Mouse (Mus musculus) midbrain, embryonic 14.5 days (tissue): ENCODE results near the gene Dctpp1. TPM values are rescaled to one million over a fixed set of nuclear protein-coding genes. Genes with fewer than 3 reads are reported as not detected.
"Not testable (repeated sequence)": the region's sequence is repeated elsewhere in the genome, so short reads cannot be mapped to it uniquely, and the experiment has no call there.

Source experiments
- ATAC-seq: fragments of 200-750 bp; cut with Nextera tagmentation; 2 replicates; pipeline ENCODE4 v1.8.0; 2017; ENCODE audit warnings: moderate number of reproducible peaks, moderate library complexity; ENCODE audit not compliant: low FRiP score, low TSS enrichment
- DNase-seq: peaks from one replicate; pipeline ENCODE4 v3.0.0-alpha.2; 2015
- H3K27ac ChIP-seq: fragments of 300-500 bp; sonication (generic); replicated peaks from 2 replicates; pipeline ENCODE4 v1.5.1; 2014; ENCODE audit warnings: mild to moderate bottlenecking, low read depth, low read length, moderate library complexity
- H3K27me3 ChIP-seq: fragments of 300-500 bp; sonication (generic); 2 replicates; pipeline ENCODE4 v1.6.1; 2014; ENCODE audit warnings: low read length, control low read depth, mixed read lengths; ENCODE audit not compliant: control insufficient read depth, insufficient read depth
- H3K36me3 ChIP-seq: fragments of 300-500 bp; sonication (generic); 2 replicates; pipeline ENCODE4 v1.6.1; 2014; ENCODE audit warnings: low read length, control low read depth; ENCODE audit not compliant: control insufficient read depth, insufficient read depth
- H3K4me1 ChIP-seq: fragments of 300-500 bp; sonication (generic); 2 replicates; pipeline ENCODE4 v1.6.1; 2014; ENCODE audit warnings: mild to moderate bottlenecking, antibody characterized with exemption, low read length, control low read depth; ENCODE audit not compliant: control insufficient read depth, insufficient read depth
- H3K4me2 ChIP-seq: fragments of 300-500 bp; sonication (generic); 2 replicates; pipeline ENCODE4 v1.6.1; 2014; ENCODE audit warnings: mild to moderate bottlenecking, low read length, moderate library complexity
- H3K4me3 ChIP-seq: fragments of 300-500 bp; sonication (generic); replicated peaks from 2 replicates; pipeline ENCODE4 v1.5.1; 2014; ENCODE audit warnings: low read depth, low read length
- H3K9ac ChIP-seq: fragments of 300-500 bp; sonication (generic); replicated peaks from 2 replicates; pipeline ENCODE4 v1.6.1; 2014; ENCODE audit warnings: mild to moderate bottlenecking, low read length, moderate library complexity
- H3K9me3 ChIP-seq: fragments of 300-500 bp; sonication (generic); 2 replicates; pipeline ENCODE4 v1.6.1; 2016; ENCODE audit warnings: low read length, control low read depth, mixed read lengths; ENCODE audit not compliant: control insufficient read depth
- WGBS: fragments of 180-500 bp; shearing (Covaris S2); extraction: QIAGEN DNeasy Blood & Tissue Kit; methylation state at CpG from one replicate; pipeline ENCODE4 v1.1.7; 2014; 5-methylcytosine and 5-hydroxymethylcytosine counted together
- polyA plus RNA-seq: library from polyadenylated mRNA; unstranded; fragments of >200 nt; fragmentation: Nextera tagmentation; extraction: Ambion mirVana; gene quantifications from 2 replicates; pipeline ENCODE4 v1.2.1, GENCODE M21; 2014

Dctpp1 gene
- polyA plus RNA-seq, 1 experiment from 2014 or later = 125 TPM

DNA sequence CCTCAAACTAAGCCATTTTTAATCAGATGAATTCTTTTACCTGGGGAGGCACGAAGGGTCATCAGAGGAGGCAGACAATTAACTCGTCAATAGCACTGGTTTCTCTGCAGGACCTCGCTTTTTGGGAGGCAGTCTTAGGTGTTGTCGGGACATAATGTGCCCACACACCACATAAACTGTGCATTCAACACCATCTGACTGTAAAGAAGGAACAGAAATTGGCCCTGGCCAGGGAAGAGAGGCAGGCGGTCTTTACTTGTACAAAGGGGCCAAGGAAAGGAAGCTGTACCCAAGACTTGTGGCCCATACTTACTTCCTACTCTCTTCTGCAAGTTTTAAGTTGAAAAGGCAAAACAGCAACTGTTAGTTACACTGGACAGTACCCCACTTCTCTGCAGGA is 4.0 kb downstream of the Dctpp1 start:
- Histone ChIP-seq H3K4me3 (no peak overlapping the region), H3K27ac (no peak overlapping the region), H3K4me1 (peaks cover 15% of the 10 kb centered on the region), H3K4me2 (no peak overlapping the region), H3K27me3 (no peaks in the 10 kb centered on the region), H3K9ac (no peak overlapping the region), H3K36me3 (peaks cover 5% of the 10 kb centered on the region; the same call in 1 of the 2 replicates), H3K9me3 (no peaks in the 10 kb centered on the region)
- WGBS = 89% methylated on average over 5 of the region's 5 CpGs
- DNase-seq (no peak), ATAC-seq (no peak)

DNA sequence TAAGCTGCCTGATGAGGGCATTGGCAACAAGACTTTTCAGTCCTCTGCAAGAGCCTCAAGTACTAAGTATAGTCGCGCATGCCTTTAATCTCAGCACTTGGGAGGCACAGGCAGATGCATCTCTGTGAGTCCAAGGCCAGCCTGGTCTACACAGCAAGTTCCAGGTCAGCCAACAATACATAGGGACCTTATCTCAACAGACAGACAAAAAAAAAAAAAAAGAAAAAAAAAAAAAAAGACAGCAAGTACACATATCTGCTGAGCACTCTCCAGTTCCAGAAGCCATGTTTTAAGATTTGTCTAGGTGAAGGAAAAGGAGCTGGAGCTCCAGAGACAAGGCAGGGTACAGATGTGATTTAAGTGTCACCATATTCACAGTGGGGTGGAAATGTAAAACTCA is 4.5 kb downstream of the Dctpp1 start:
- no peak overlapping the region for H3K4me2 ChIP-seq
- H3K27me3 ChIP-seq = no peaks in the 10 kb centered on the region
- H3K4me1 ChIP-seq = peaks cover 13% of the 10 kb centered on the region
- no peak overlapping the region for H3K4me3 ChIP-seq
- no peaks in the 10 kb centered on the region for H3K9me3 ChIP-seq
- no peak for DNase-seq
- no peak overlapping the region for H3K27ac ChIP-seq
- no peak overlapping the region for H3K9ac ChIP-seq
- H3K36me3 ChIP-seq = peaks cover 8% of the 10 kb centered on the region; the same call in 1 of the 2 replicates
- no peak for ATAC-seq
- WGBS = 84% methylated on average over 2 of the region's 2 CpGs

DNA sequence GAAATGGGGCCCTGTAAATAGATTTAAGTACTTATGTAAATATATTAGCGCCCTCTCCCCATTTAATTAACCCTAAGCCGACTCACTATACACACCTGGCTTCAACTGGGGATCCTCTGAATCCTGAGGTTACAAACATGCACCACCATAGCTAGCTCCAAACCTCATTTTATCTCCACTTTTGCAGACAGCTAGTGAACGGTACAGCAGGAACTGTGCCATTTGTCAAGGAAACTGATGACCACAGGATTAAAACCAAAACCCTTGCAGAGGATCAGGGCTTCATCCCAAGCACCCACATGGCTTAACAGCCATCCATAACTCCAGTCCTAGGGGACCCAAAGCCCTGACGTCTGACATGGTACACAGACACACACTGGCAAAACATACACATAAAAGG is 5.5 kb downstream of the Dctpp1 start:
- peaks cover 12% of the 10 kb centered on the region; the same call in 1 of the 2 replicates for H3K4me1 ChIP-seq

DNA sequence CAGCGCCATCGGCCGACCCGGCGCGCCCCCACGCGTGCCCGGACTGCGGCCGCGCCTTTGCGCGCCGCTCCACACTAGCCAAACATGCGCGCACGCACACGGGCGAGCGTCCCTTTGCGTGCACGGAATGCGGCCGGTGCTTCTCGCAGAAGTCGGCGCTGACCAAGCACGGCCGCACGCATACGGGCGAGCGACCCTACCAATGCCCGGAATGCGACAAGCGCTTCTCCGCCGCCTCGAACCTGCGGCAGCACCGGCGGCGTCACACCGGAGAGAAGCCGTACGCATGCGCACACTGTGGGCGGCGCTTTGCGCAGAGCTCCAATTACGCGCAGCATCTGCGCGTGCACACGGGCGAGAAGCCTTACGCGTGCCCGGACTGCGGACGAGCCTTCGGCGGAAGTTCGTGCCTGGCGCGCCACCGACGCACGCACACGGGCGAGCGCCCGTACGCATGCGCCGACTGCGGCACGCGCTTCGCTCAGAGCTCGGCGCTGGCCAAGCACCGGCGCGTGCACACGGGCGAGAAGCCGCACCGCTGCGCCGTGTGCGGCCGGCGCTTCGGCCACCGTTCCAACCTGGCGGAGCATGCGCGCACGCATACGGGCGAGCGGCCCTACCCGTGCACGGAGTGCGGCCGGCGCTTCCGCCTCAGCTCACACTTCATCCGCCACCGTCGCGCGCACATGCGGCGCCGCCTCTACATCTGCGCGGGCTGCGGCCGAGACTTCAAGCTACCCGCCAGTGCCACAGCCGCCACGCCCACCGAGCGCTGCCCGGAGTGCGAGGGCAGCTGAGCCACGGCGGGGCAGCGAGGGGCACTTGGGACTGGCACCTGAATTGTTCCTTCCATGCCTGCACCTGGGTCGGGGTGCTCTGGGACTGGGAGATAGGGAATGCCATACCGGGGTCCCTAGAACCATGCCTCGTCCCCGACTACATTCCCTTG is 6.4 kb downstream of the Dctpp1 start:
- H3K4me2 ChIP-seq = peak overlapping the region; percentile 66
- ATAC-seq (peak; percentile 95), DNase-seq (peak; percentile 100)
- peak overlapping the region; percentile 56 for H3K4me3 ChIP-seq
- peaks cover 8% of the 10 kb centered on the region; the same call in 1 of the 2 replicates for H3K4me1 ChIP-seq
- peak overlapping the region; percentile 91 for H3K27ac ChIP-seq
- H3K9ac ChIP-seq = peak overlapping the region; percentile 79
- no peaks in the 10 kb centered on the region for H3K27me3 ChIP-seq
- H3K36me3 ChIP-seq = peaks cover 19% of the 10 kb centered on the region
- under 1% methylated on average over 136 of the region's 136 CpGs for WGBS
- H3K9me3 ChIP-seq = no peaks in the 10 kb centered on the region

More for the DNA sequence above, 5.5 kb downstream of the Dctpp1 start:
- H3K27me3 ChIP-seq = no peaks in the 10 kb centered on the region
- H3K27ac ChIP-seq = peak overlapping the region; percentile 91
- WGBS = 35% methylated on average over 4 of the region's 4 CpGs
- no peaks in the 10 kb centered on the region for H3K9me3 ChIP-seq
- peak overlapping the region; percentile 79 for H3K9ac ChIP-seq
- H3K36me3 ChIP-seq = peaks cover 10% of the 10 kb centered on the region
- peak overlapping the region; percentile 56 for H3K4me3 ChIP-seq
- DNase-seq (no peak), ATAC-seq (no peak)
- peak overlapping the region; percentile 66 for H3K4me2 ChIP-seq

DNA sequence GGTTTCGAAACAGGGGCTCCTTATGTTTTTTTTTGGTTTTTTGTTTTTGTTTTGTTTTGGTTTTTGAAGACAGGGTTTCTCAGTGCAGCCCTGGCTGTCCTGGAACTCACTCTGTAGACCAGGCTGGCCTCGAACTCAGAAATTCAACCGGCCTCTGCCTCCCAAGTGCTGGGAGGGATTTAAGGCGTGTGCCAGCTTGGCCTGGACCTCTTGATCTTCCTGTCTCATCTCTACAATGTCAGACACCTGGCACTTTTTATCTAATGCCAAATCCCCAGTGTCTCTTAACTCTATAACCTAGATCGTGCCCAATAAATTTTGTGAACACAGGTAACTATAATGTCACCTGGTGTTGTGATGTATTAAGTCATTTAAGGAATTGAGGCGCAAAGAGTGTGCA is 7.2 kb downstream of the Dctpp1 start:
- Histone ChIP-seq H3K27me3 (no peaks in the 10 kb centered on the region), H3K4me1 (peaks cover 8% of the 10 kb centered on the region; the same call in 1 of the 2 replicates), H3K27ac (peak overlapping the region; percentile 91), H3K4me3 (peak overlapping the region; percentile 56), H3K4me2 (peak overlapping the region; percentile 66), H3K9ac (peak overlapping the region; percentile 61; the same call in 1 of the 2 replicates), H3K9me3 (no peaks in the 10 kb centered on the region), H3K36me3 (peaks cover 20% of the 10 kb centered on the region)
- ATAC-seq = no peak
- WGBS = 82% methylated on average over 6 of the region's 6 CpGs
- DNase-seq = no peak

DNA sequence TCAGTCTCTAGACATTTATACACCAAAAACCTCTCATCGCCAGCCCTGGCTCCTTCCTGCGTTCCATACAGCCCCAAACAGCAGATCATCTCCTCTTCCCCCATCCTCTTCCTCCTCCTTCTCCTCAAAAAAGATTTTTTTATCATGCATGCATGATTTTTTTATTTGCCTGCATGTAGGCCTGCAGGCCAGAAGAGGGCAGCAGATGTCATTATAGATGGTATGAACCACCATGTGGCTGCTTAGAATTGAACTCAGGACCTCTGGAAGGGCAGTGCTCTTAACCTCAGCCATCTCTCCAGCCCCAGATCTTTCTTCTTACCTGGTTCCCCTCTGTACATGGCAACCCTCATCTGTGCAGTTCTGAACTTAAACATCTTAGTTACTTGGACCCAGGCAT is 8.1 kb downstream of the Dctpp1 start:
- H3K9ac ChIP-seq = no peak overlapping the region
- no peaks in the 10 kb centered on the region for H3K27me3 ChIP-seq
- H3K36me3 ChIP-seq = peaks cover 27% of the 10 kb centered on the region
- no peaks in the 10 kb centered on the region for H3K9me3 ChIP-seq
- peak; percentile 64 for DNase-seq
- peaks cover 8% of the 10 kb centered on the region; the same call in 1 of the 2 replicates for H3K4me1 ChIP-seq
- no peak overlapping the region for H3K4me2 ChIP-seq
- WGBS = 98% methylated on average over 2 of the region's 2 CpGs
- no peak for ATAC-seq
- H3K27ac ChIP-seq = no peak overlapping the region
- no peak overlapping the region for H3K4me3 ChIP-seq

DNA sequence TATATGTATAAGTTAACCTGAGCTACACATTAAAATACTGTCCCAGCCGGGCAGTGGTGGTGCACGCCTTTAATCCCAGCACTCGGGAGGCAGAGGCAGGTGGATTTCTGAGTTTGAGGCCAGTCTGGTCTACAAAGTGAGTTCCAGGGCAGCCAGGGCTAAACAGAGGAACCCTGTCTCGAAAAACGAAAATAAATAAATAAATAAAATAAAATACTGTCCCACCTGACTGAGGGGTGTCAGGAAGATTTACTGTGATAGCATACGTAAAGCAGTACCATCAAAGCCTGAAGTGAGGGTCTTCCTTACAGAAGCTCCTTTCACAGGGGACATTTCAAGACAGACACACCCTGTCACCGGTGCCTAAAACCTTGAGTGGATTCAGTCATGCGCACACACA is 10.0 kb downstream of the Dctpp1 start:
- not testable (repeated sequence) for H3K27me3 ChIP-seq, H3K4me2 ChIP-seq, H3K9ac ChIP-seq, H3K9me3 ChIP-seq, DNase-seq, H3K27ac ChIP-seq, ATAC-seq, H3K4me3 ChIP-seq
- Histone ChIP-seq H3K4me1 (peaks cover 19% of the 10 kb centered on the region), H3K36me3 (peaks cover 25% of the 10 kb centered on the region)
- 92% methylated on average over 8 of the region's 8 CpGs for WGBS

DNA sequence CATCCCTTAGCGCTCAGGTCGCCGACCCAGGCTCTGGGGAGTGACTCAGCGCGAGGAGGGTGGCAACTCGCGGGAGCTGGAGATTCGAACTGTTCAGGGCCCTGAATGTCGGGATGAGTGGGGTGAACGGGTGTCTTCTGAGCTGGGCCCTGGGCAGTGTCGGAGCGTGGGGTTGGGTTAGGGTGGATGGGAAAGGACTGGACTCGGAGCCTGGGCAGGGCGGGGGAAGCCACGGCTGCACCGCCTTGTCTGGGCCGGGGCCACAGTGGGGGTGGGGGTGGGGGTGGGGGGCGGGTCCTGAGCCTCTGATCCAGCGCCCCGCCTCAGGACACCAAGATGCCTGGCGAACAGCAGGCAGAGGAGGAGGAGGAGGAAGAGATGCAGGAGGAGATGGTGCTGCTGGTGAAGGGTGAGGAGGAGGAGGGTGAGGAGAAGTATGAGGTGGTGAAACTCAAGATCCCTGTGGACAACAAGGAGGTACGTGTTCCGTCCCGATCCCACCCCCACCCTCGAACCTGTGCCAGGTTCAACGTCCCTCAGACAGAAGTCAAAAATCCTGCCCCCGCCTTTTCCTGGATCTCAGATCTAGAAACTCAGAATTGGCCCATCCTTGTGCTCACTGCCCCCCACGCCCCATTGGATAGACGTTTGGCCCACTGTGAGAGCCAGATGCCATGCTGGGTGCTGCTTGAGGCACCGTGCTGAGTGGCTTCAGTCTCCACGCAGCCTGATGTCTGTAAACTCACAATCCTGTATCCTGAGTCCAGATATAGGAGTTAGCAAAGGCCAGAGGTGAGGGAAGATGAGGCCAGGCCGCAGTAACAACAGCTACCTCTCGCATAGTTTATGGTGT is 15.6 kb downstream of the Dctpp1 start:
- Histone ChIP-seq H3K27ac (peak overlapping the region; percentile 82), H3K4me1 (peaks cover 21% of the 10 kb centered on the region), H3K9ac (peak overlapping the region; percentile 96), H3K27me3 (no peaks in the 10 kb centered on the region), H3K9me3 (no peaks in the 10 kb centered on the region), H3K4me3 (peak overlapping the region; percentile 84), H3K36me3 (peaks cover 18% of the 10 kb centered on the region), H3K4me2 (peak overlapping the region; percentile 86)
- peak; percentile 60 for ATAC-seq
- 11% methylated on average over 31 of the region's 33 CpGs for WGBS
- DNase-seq = no peak
